Mouse (Mus musculus) cerebellum, postnatal 25 days (tissue): ENCODE measurements around the gene Zranb3.
A peak's percentile ranks its signal among the peaks of the same experiment; 100 is the strongest.
"Not testable (repeated sequence)": the region's sequence is repeated elsewhere in the genome, so short reads cannot be mapped to it uniquely, and the experiment has no call there.

Experiments used
- DNase-seq, 2 experiments: peaks; one replicate each; pipeline ENCODE4 v3.0.0; 2021; ENCODE audit warnings: mixed read lengths in 2 of 2

Zranb3 gene

GRCm38 (mm10) chr1:128060655-128061344 lies 42.0 kb downstream of the Zranb3 start:
- DNase-seq = peak; percentile 4 to 10

- no peak for DNase-seq
These were observed 44.2 kb downstream of the Zranb3 start for GRCm38 (mm10) chr1:128058625-128059024.

DNA sequence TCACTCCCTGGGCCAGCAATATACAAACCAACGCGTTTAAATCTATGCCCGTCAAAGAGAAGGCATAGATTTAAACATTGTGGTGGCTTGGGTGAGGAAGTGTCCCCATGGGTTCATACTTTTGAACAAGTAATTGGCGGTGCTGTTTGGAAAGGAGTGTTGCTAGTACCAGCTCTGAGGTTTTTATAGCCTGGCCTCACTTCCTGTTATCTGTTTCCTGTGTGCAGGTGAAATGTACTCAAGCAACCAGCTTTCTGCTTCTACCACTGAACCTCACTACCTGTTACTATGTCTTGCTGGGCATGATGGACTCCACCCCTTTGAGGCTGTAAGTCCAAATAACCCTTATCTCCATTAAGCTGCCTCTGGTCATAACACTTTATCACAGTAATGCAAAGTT lies 45.6 kb downstream of the Zranb3 start:
- DNase-seq = no peak

DNA sequence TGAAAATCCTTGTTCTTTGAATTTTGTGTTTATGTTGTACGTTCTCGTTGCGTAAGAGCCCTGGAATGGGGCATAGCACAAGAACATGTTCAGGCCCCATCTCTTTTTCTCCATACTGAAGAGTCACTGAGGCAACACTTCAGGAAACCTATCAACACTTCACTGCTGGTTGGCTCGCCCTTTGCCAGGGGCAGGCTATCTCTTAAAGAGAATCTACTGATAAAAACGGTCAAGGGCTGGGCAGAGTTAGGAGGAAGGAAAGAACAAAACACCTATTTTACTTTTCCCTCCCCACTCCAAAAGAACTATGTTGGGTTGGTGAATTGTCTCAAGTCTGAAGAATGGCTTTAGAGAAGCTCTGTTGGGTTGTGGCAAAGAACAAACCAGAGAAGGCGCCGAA lies 55.9 kb downstream of the Zranb3 start:
- DNase-seq = no peak

- no peak for DNase-seq
These were observed 56.4 kb downstream of the Zranb3 start for GRCm38 (mm10) chr1:128046455-128046854.

DNA sequence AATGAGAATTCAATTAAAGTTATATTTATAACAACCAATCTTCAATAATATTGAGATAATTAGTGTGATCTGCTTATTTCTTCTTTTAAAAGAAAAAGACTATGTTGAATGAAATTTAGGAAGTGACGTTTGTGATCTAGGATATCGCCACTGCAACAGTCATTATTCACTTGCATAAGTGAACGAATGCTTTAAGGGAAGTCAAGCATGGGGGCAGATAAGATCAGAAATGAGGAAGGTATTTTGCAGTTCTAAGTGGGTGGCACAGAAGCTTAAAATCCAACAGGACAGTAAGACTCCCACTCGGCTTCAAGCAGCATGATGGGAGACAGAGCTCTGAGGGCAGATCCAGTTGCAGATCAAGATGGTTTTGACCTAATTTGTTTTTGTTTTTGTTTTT lies 58.7 kb downstream of the Zranb3 start:
- no peak for DNase-seq

DNA sequence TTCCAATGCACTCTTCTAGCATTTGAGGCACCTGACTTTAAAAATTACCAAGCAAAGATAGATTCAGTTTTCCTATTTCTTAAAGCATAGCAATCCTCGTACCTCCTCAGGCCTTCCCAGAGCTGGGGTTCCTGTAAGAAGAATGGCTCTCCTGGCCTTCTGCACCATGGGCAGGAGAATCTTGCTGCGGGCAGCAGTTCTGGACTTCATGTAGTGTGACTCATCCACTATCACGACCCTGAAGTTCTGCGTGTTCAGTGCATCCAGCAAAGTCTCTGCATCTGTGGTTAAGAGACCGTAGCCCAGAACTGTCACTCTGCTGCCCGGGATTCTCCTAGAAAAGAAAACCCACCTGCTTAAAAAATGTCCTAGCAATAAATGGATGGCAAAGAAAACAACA lies 66.6 kb downstream of the Zranb3 start:
- no peak for DNase-seq

DNA sequence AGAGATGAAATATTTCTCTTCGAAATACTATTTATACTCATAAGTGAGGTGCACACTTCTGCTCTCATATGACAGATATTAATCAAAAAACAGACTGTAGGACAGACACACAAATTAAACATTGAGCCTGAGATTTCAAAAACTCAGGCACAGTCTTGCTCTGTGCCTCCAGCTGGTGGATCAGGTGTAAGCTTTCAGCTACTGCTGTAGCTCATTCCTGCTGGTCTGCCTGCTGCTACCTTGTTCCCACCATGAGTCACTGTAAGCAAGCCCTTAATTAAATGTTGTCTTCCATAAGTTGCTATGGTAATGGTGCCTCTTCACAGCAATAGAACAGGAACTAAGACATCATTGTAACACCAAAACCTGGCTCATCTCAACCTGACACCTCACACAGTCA lies 70.7 kb downstream of the Zranb3 start:
- no peak for DNase-seq

DNA sequence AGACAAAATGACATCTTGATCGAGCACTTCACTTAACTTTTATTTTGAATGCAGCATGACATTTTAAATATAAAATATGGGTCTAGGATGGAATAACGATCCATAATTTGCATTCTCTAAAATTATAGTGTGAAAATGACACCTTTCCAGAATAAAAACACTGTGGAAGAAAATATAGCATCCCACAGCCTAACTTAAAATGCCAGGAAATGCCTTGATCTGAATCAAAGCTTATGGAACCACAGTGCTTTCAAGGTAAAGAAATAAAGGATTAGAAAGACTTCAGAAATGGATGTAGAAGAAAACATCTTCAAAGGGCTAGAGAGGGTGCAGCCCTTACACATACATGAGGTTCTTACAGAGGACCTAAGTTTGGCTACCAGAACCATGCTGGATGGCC lies 71.3 kb downstream of the Zranb3 start:
- DNase-seq = no peak

DNA sequence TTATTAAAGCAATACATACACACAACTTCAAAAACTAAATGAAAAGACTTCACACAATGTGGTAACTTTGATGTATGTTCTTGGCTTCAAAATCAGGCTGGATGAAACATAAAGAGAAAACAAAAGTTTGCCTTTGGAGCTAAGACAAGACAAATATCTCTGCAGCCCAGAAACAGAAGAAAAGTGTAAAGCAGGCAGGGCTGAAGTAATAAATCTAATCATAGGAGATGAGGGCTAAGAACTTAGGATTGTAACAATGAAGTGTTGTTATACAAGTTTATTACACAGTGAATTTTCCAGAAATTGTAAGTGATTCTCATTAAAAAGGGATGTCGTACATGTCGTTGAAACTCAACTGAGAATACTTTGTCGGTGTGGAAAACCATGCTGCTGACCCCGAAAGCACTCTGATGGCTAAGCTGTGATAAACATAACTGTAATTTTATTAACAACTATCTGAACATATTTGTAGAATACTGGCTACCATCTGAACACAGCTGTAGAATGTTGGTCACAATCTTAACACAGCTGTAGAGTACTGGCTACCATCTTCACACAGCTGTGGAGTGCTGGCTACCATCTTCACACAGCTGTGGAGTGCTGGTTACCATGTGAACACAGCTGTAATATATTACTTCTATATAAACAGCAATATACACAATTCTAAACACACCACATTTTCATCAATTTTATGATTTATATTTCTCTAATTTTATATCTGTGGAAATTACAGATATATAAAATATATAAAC lies 78.3 kb downstream of the Zranb3 start:
- no peak for DNase-seq

DNA sequence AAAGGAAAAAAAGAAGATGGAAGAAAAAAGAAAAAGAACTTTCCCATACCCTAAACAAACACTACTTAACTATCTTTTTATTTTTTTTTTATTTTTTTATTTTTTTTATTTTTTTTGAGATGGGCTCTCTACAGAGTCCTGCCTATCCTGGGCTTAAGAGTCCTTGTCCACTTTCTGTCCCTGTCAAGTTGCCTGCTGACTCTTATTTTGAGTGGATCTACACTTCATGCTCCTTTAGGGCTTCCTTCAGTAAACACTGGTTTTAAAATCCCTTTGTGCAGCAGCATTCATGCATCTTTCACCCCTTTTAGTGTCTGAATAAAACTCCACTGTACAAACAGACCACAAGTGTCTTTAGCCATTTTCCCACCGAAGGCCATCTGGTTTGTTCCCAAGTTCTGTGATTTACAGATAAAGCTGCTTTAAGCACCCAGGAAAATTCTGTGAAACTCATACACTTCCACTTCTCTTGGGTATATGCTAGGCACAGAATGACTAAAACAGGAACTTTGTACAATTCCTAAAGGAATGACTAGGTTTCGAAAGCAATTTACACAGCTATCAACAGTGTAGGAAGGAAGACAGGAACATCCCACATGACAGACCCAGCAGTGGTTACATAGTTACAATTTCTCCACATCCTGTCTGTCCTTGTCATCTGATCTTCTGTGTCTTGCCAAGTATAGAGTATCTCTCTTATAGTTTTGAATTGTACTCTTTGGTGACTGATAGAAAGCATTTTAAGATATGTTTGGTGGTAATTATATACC lies 82.7 kb downstream of the Zranb3 start:
- no peak for DNase-seq

GRCm38 (mm10) chr1:128016035-128016492 lies 86.8 kb downstream of the Zranb3 start:
- no peak for DNase-seq

- no peak for DNase-seq
These were observed 89.0 kb downstream of the Zranb3 start for GRCm38 (mm10) chr1:128013698-128014386.

DNA sequence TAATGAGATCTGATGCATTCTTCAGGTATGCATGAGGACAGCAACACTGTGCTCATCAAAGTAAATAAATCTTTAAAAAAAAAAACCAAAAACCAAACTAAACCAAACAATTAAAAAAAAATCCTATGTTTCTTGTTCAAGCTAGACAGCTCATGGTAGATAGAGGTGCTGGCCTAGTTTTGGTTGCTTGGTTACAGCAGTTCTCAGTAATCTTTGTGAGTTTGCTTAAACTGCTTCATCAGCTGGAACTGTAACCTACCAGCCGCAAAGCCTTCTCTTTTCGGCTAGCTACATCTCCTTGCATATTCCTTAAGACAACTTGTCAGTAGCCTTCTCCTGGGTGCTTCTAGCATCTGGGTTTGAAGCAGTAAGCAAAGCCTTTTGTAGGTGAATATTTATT lies 93.1 kb downstream of the Zranb3 start:
- DNase-seq = no peak

- not testable (repeated sequence) for DNase-seq
These were observed 96.7 kb downstream of the Zranb3 start for GRCm38 (mm10) chr1:128006042-128006600.

GRCm38 (mm10) chr1:128004371-128004720 lies 98.5 kb downstream of the Zranb3 start:
- no peak for DNase-seq

DNA sequence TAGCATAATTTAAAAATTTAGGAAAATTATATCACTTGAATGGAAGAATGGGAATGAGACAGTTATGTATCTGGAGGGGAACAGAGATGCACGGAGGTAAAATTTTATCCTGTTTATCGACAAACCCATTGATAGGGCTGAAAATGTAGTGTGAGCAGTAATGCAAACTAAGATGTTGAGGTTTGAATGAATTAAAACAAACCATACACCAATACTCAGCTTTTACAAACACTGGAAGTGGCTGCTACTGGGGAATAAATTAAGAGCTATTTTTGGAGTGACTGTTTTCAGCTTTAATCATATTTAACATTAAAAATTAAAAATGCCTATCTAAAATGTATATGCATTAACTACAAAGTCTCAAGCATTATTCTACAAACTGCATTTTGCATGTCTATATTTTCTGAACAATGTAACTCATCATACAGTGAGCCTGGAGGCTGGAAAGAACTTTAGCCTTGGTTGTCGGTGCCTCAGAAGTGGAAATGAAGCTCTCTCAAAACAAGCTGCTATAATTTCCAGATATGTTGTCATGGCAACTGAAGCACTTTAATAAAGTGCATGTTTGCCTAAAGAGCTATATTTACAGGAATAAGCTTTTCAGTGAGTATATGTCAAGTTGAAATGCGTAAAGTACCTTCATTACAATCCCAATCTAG lies 99.0 kb downstream of the Zranb3 start:
- DNase-seq = no peak

GRCm38 (mm10) chr1:128002159-128002558 lies 100.7 kb downstream of the Zranb3 start:
- DNase-seq = no peak

DNA sequence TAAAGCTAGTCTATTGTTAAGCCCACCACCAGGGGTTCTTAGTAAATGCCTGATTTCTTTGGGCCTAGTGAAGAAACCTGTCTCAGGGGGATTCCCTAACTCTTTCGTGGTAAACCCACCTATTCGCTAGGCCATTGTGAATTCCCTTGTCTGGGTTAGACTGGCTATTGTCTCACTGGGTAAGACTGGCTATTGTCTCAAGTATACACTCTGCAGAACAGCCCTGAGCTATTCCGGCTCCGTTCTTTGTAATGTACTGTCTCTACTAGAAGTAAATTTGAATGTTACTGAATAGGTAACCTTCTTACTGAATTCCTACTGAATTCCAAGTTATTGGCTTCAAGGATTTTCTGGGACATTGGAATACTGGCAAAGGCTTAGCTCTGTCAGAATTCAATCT lies 101.9 kb downstream of the Zranb3 start:
- DNase-seq = not testable (repeated sequence)

- no peak for DNase-seq
These were observed 109.0 kb downstream of the Zranb3 start for GRCm38 (mm10) chr1:127993892-127994291.

GRCm38 (mm10) chr1:127989876-127990731 lies 112.7 kb downstream of the Zranb3 start:
- DNase-seq = peak; percentile 72 to 74
